Mouse (Mus musculus) neural tube, embryonic 11.5 days (tissue): Measurements from ENCODE around the gene Spin2f. TPM values are rescaled to one million over a fixed set of nuclear protein-coding genes. Genes with fewer than 3 reads are reported as not detected.
"Not testable (repeated sequence)": the region's sequence is repeated elsewhere in the genome, so short reads cannot be mapped to it uniquely, and the experiment has no call there.

Experiments used
- ATAC-seq: fragments of 200-750 bp; cut with Nextera tagmentation; 2 replicates; pipeline ENCODE4 v1.8.0; 2017; ENCODE audit warnings: moderate number of reproducible peaks, mild to moderate bottlenecking, moderate TSS enrichment, moderate library complexity; ENCODE audit not compliant: insufficient read depth, low FRiP score, low TSS enrichment
- DNase-seq: peaks from one replicate; pipeline ENCODE4 v3.0.0-alpha.2; 2015; ENCODE audit warnings: low spot score
- H3K27ac ChIP-seq: fragments of 300-500 bp; sonication (generic); 2 replicates; pipeline ENCODE4 v1.5.1; 2014; ENCODE audit warnings: low read depth, mild to moderate bottlenecking, low read length
- H3K27me3 ChIP-seq: fragments of 300-500 bp; sonication (generic); 2 replicates; pipeline ENCODE4 v1.6.1; 2014; ENCODE audit warnings: mild to moderate bottlenecking, low read length, mixed read lengths; ENCODE audit not compliant: control insufficient read depth, insufficient read depth
- H3K36me3 ChIP-seq: fragments of 300-500 bp; sonication (generic); 2 replicates; pipeline ENCODE4 v1.6.1; 2014; ENCODE audit warnings: mild to moderate bottlenecking, low read length, moderate library complexity, mixed read lengths; ENCODE audit not compliant: control insufficient read depth, insufficient read depth
- H3K4me1 ChIP-seq: fragments of 300-500 bp; sonication (generic); 2 replicates; pipeline ENCODE4 v1.6.1; 2014; ENCODE audit warnings: low read length, mixed read lengths; ENCODE audit not compliant: control insufficient read depth, insufficient read depth
- H3K4me2 ChIP-seq: fragments of 300-500 bp; sonication (generic); 2 replicates; pipeline ENCODE4 v1.6.1; 2014; ENCODE audit warnings: low read depth, mild to moderate bottlenecking, moderate library complexity
- H3K4me3 ChIP-seq: fragments of 300-500 bp; sonication (generic); 2 replicates; pipeline ENCODE4 v1.5.1; 2014; ENCODE audit warnings: low read depth, low read length
- H3K9ac ChIP-seq: fragments of 300-500 bp; sonication (generic); 2 replicates; pipeline ENCODE4 v1.6.1; 2014; ENCODE audit warnings: mild to moderate bottlenecking, low read length
- H3K9me3 ChIP-seq: fragments of 300-500 bp; sonication (generic); 2 replicates; pipeline ENCODE4 v1.6.1; 2016; ENCODE audit warnings: low read length; ENCODE audit not compliant: control insufficient read depth
- WGBS: fragments of 180-500 bp; shearing (Covaris S2); extraction: QIAGEN DNeasy Blood & Tissue Kit; methylation state at CpG from one replicate; pipeline ENCODE4 v1.1.7; 2014; 5-methylcytosine and 5-hydroxymethylcytosine counted together
- polyA plus RNA-seq: library from polyadenylated mRNA; unstranded; fragments of >200 nt; fragmentation: Nextera tagmentation; extraction: Ambion mirVana; gene quantifications from 2 replicates; pipeline ENCODE4 v1.2.1, GENCODE M21; 2014

Gene Spin2f
- not detected in 2 replicates for polyA plus RNA-seq

GRCm38 (mm10) chrX:31253594-31253993 is at the start of gene Spin2f:
TSS of gene Spin2f (plus strand) at chrX:31253894.
- H3K9ac ChIP-seq, H3K27me3 ChIP-seq, H3K9me3 ChIP-seq, H3K4me2 ChIP-seq, DNase-seq, H3K27ac ChIP-seq, ATAC-seq, H3K36me3 ChIP-seq, H3K4me1 ChIP-seq, H3K4me3 ChIP-seq: not testable (repeated sequence)
- 57% methylated on average over 1 of the region's 6 CpGs for WGBS

GRCm38 (mm10) chrX:31212136-31212535 is 41.6 kb upstream of the Spin2f start:
- H3K27ac ChIP-seq, ATAC-seq, H3K27me3 ChIP-seq, H3K9me3 ChIP-seq, H3K4me3 ChIP-seq, H3K36me3 ChIP-seq, DNase-seq, H3K4me1 ChIP-seq, H3K9ac ChIP-seq, H3K4me2 ChIP-seq: not testable (repeated sequence)
- WGBS = 91% methylated on average over 7 of the region's 7 CpGs

- not testable (repeated sequence) for ATAC-seq, H3K36me3 ChIP-seq, H3K9ac ChIP-seq, DNase-seq, H3K4me2 ChIP-seq, H3K4me1 ChIP-seq, H3K9me3 ChIP-seq, H3K27me3 ChIP-seq, H3K27ac ChIP-seq, H3K4me3 ChIP-seq
- WGBS = 85% methylated on average over 9 of the region's 9 CpGs
These were observed 30.2 kb upstream of the Spin2f start for GRCm38 (mm10) chrX:31223536-31223935.

- H3K4me2 ChIP-seq, H3K27me3 ChIP-seq, H3K9ac ChIP-seq, H3K4me1 ChIP-seq, H3K36me3 ChIP-seq, ATAC-seq, DNase-seq, H3K27ac ChIP-seq, H3K4me3 ChIP-seq: not testable (repeated sequence)
- peaks cover 14% of the 10 kb centered on the region for H3K9me3 ChIP-seq
- WGBS = 71% methylated on average over 4 of the region's 4 CpGs
These were observed 18.6 kb upstream of the Spin2f start for GRCm38 (mm10) chrX:31235088-31235487.

- not testable (repeated sequence) for H3K4me2 ChIP-seq, H3K27ac ChIP-seq, ATAC-seq, H3K4me3 ChIP-seq, DNase-seq, H3K36me3 ChIP-seq, H3K9ac ChIP-seq, H3K9me3 ChIP-seq, H3K4me1 ChIP-seq, H3K27me3 ChIP-seq
- WGBS = 73% methylated on average over 3 of the region's 3 CpGs
These were observed 11.9 kb upstream of the Spin2f start for GRCm38 (mm10) chrX:31241754-31242153.

Other genes starting within 250 kb of the Spin2f start
- not detected in 2 replicates for gene Btbd35f29, start 136.2 kb upstream of the Spin2f start, polyA plus RNA-seq
- gene Btbd35f26, start 82.6 kb downstream of the Spin2f start, polyA plus RNA-seq = not detected in 2 replicates
- gene Btbd35f19, start 130.0 kb downstream of the Spin2f start, polyA plus RNA-seq = not detected in 2 replicates